Mouse (Mus musculus) cortical plate, adult 2 months (tissue): Measurements from ENCODE around the gene Cracr2b.

Source experiments
- CTCF ChIP-seq: fragments of 200-500 bp; IDR thresholded peaks from 2 replicates; pipeline ENCODE4 v1.5.1; 2011; ENCODE audit warnings: mild to moderate bottlenecking, control low read depth, low read length; ENCODE audit not compliant: insufficient read depth; ENCODE audit errors: extremely low read depth
- POLR2A ChIP-seq: fragments of 200-500 bp; IDR thresholded peaks from 2 replicates; pipeline ENCODE4 v1.6.1; 2011; ENCODE audit warnings: mild to moderate bottlenecking, low read length, control low read depth; ENCODE audit not compliant: insufficient read depth; ENCODE audit errors: extremely low read depth

- TF ChIP-seq POLR2A, result no peak
- no peak for TF ChIP-seq CTCF
Measured at GRCm38 (mm10) chr7:141501820-141502555, 41.1 kb downstream of the Cracr2b start.
